Mouse (Mus musculus): ENCODE measurements around the gene Cmtm1. TPM values are rescaled to one million over a fixed set of nuclear protein-coding genes. Genes with fewer than 3 reads are reported as not detected.
"Not testable (repeated sequence)": the region's sequence is repeated elsewhere in the genome, so short reads cannot be mapped to it uniquely, and the experiment has no call there.

The Cmtm1 gene
- total and polyA plus RNA-seq, 3 experiments = not detected

GRCm38 (mm10) chr8:104261802-104262201, 48.1 kb downstream of the Cmtm1 start:
- H3K4me3 ChIP-seq (ENCODE audit: control insufficient read depth in 1 of 2, insufficient read depth in 1 of 2, low read depth in 2 of 2, low read length in 2 of 2); H3K9me3 ChIP-seq (replicated peaks; ENCODE audit: insufficient read depth, low read length); H3K4me1 ChIP-seq (ENCODE audit: control insufficient read depth in 1 of 2, insufficient read depth in 2 of 2, low read length in 2 of 2); H3K79me2 ChIP-seq (ENCODE audit: control insufficient read depth, insufficient read depth, low read length, poor library complexity); H3K9ac ChIP-seq (ENCODE audit: control insufficient read depth, low read depth, low read length, poor library complexity, severe bottlenecking); H3K27ac ChIP-seq (ENCODE audit: control insufficient read depth, low read depth, low read length); DNase-seq (ENCODE audit: low read depth, low spot score); H3K27me3 ChIP-seq (ENCODE audit: control insufficient read depth in 1 of 2, insufficient read depth in 2 of 2, low read length in 2 of 2); H3K36me3 ChIP-seq (ENCODE audit: control insufficient read depth in 1 of 2, insufficient read depth in 2 of 2, low read length in 2 of 2): not testable (repeated sequence)

DNA sequence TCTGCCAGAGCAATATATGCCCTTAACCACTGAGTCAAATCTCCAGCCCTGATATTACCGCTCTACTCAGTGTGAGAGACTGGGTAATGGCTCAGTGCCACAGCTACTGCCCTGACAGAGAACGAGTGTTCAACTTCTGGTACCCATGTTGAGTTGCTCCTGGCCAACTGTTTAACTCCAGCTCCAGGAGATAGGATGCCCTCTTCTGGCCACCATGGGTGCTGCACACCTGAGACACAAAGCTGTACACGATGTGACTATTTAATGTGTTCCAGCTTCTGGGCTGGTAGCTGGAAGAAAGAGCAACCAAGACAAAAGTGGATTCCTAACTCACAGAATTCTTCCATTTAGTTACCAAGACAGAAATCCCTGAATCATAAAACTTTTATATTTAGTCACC, 56.9 kb downstream of the Cmtm1 start:
- Histone ChIP-seq H3K4me3 (ENCODE audit: control insufficient read depth in 1 of 2, insufficient read depth in 1 of 2, low read depth in 2 of 2, low read length in 2 of 2) (no peak overlapping the region), H3K27ac (ENCODE audit: control insufficient read depth, low read depth, low read length) (no peak overlapping the region), H3K79me2 (ENCODE audit: control insufficient read depth, insufficient read depth, low read length, poor library complexity) (peaks cover 2% of the 10 kb centered on the region), H3K9me3 (replicated peaks; ENCODE audit: insufficient read depth, low read length) (no peaks in the 10 kb centered on the region), H3K9ac (ENCODE audit: control insufficient read depth, low read depth, low read length, poor library complexity, severe bottlenecking) (no peak overlapping the region), H3K4me1 (ENCODE audit: control insufficient read depth in 1 of 2, insufficient read depth in 2 of 2, low read length in 2 of 2) (peaks cover 4 to 17% of the 10 kb centered on the region in 2 experiments), H3K27me3 (ENCODE audit: control insufficient read depth in 1 of 2, insufficient read depth in 2 of 2, low read length in 2 of 2) (no peaks in the 10 kb centered on the region), H3K36me3 (ENCODE audit: control insufficient read depth in 1 of 2, insufficient read depth in 2 of 2, low read length in 2 of 2) (peaks cover 2 to 13% of the 10 kb centered on the region in 2 experiments; a peak in 3 of 4 replicates)
- peak; percentile 67 for DNase-seq (ENCODE audit: low read depth, low spot score)
- TF ChIP-seq RAD21 (IDR thresholded peaks at IDR 0.05; ENCODE audit: low read depth, low read length) (peak; percentile 42), SMC3 (IDR thresholded peaks at IDR 0.05; ENCODE audit: low read depth, low read length) (peak; percentile 64), TAL1 (IDR thresholded peaks at IDR 0.05; ENCODE audit: low read length) (no peak), CTCF (IDR thresholded peaks at IDR 0.05 in 2 of 3, conservative IDR thresholded peaks at IDR 0.05 in 1 of 3; ENCODE audit: control insufficient read depth in 1 of 3, insufficient read depth in 1 of 3, low read depth in 2 of 3, low read length in 3 of 3, poor library complexity in 1 of 3, severe bottlenecking in 1 of 3) (peak; percentile 70 to 83 (median 78)), KAT2A (conservative IDR thresholded peaks at IDR 0.05; ENCODE audit: low read depth, low read length) (no peak), ZC3H11A (IDR thresholded peaks at IDR 0.05; ENCODE audit: low read depth, low read length) (peak; percentile 25; the same call in 1 of the 2 replicates)

- Histone ChIP-seq H3K79me2 (ENCODE audit: control insufficient read depth, insufficient read depth, low read length, poor library complexity) (peaks cover 7% of the 10 kb centered on the region), H3K4me3 (ENCODE audit: control insufficient read depth in 1 of 2, insufficient read depth in 1 of 2, low read depth in 2 of 2, low read length in 2 of 2) (peak overlapping the region; percentile 78 to 84), H3K27me3 (ENCODE audit: control insufficient read depth in 1 of 2, insufficient read depth in 2 of 2, low read length in 2 of 2) (no peaks in the 10 kb centered on the region), H3K27ac (ENCODE audit: control insufficient read depth, low read depth, low read length) (no peak overlapping the region; the same call in 1 of the 2 replicates), H3K36me3 (ENCODE audit: control insufficient read depth in 1 of 2, insufficient read depth in 2 of 2, low read length in 2 of 2) (peaks cover 0 to 15% of the 10 kb centered on the region in 2 experiments; a peak in 2 of 4 replicates), H3K4me1 (ENCODE audit: control insufficient read depth in 1 of 2, insufficient read depth in 2 of 2, low read length in 2 of 2) (peaks cover 4 to 25% of the 10 kb centered on the region in 2 experiments), H3K9ac (ENCODE audit: control insufficient read depth, low read depth, low read length, poor library complexity, severe bottlenecking) (peak overlapping the region; percentile 73), H3K9me3 (replicated peaks; ENCODE audit: insufficient read depth, low read length) (no peaks in the 10 kb centered on the region)
- DNase-seq (ENCODE audit: low read depth, low spot score) = no peak
- no peak for TF ChIP-seq RAD21 (IDR thresholded peaks at IDR 0.05; ENCODE audit: low read depth, low read length)
- no peak for TF ChIP-seq USF2 (IDR thresholded peaks at IDR 0.05; ENCODE audit: borderline replicate concordance in 1 of 2, insufficient read depth in 1 of 2, low read depth in 1 of 2, low read length in 2 of 2)
- TF ChIP-seq UBTF (IDR thresholded peaks at IDR 0.05; ENCODE audit: borderline replicate concordance, insufficient read depth, low read depth, low read length) = no peak
- no peak for TF ChIP-seq MYC (IDR thresholded peaks at IDR 0.05; ENCODE audit: low read depth, low read length)
- no peak for TF ChIP-seq E2F4 (IDR thresholded peaks at IDR 0.05; ENCODE audit: borderline replicate concordance, low read depth, low read length)
- TF ChIP-seq BHLHE40 (IDR thresholded peaks at IDR 0.05; ENCODE audit: borderline replicate concordance, low read depth, low read length) = no peak
- no peak for TF ChIP-seq ZMIZ1 (IDR thresholded peaks at IDR 0.05; ENCODE audit: low read depth, low read length)
- no peak for TF ChIP-seq MAFK (IDR thresholded peaks at IDR 0.05; ENCODE audit: borderline replicate concordance, low read depth, low read length)
- no peak for TF ChIP-seq TAL1 (IDR thresholded peaks at IDR 0.05; ENCODE audit: low read length)
- no peak for TF ChIP-seq GATA1 (IDR thresholded peaks at IDR 0.05; ENCODE audit: low read depth, low read length)
- TF ChIP-seq NRF1 (IDR thresholded peaks at IDR 0.05; ENCODE audit: insufficient read depth, low read depth, low read length, poor library complexity, severe bottlenecking) = no peak
- TF ChIP-seq EP300 (IDR thresholded peaks at IDR 0.05; ENCODE audit: low read depth in 1 of 2, low read length in 2 of 2) = no peak
- no peak for TF ChIP-seq POLR2AphosphoS5 (IDR thresholded peaks at IDR 0.05; ENCODE audit: borderline replicate concordance, low read depth, low read length)
Observed at GRCm38 (mm10) chr8:104251461-104251860, 58.5 kb downstream of the Cmtm1 start.

Data from MEL (cell line).